Mouse (Mus musculus): ENCODE data around the gene Tmem169. TPM values are rescaled to one million over a fixed set of nuclear protein-coding genes. Genes with fewer than 3 reads are reported as not detected.
"Not testable (repeated sequence)": the region's sequence is repeated elsewhere in the genome, so short reads cannot be mapped to it uniquely, and the experiment has no call there.

Tmem169 gene
- total and polyA plus RNA-seq, 2 experiments from 2014 or later = 35.2 to 38.8 TPM

- H3K9me3 ChIP-seq (ENCODE audit: low read length) = no peaks in the 10 kb centered on the region
- no peaks in the 10 kb centered on the region for H3K27me3 ChIP-seq (ENCODE audit: insufficient read depth, low read length)
- WGBS = under 1% methylated on average over 47 of the region's 47 CpGs
- no peaks in the 10 kb centered on the region for H3K4me1 ChIP-seq (ENCODE audit: insufficient read depth)
- peak; percentile 23; the same call in 1 of the 2 replicates for TF ChIP-seq CTCF (IDR thresholded peaks at IDR 0.05; ENCODE audit: low read depth)
- peak overlapping the region; percentile 94 for H3K9ac ChIP-seq
- peak overlapping the region; percentile 48 for H3K4me3 ChIP-seq (ENCODE audit: low read depth, low read length)
- no peaks in the 10 kb centered on the region for H3K36me3 ChIP-seq (ENCODE audit: insufficient read depth)
- DNase-seq (peak; percentile 97), ATAC-seq (peak; percentile 96)
- peak overlapping the region; percentile 97 for H3K27ac ChIP-seq (ENCODE audit: low read depth, low read length)
- H3K4me2 ChIP-seq (ENCODE audit: low read depth) = peak overlapping the region; percentile 70
Measured at GRCm38 (mm10) chr1:72243656-72244316, 40.4 kb upstream of the Tmem169 start.

- Histone ChIP-seq H3K4me3 (ENCODE audit: low read depth, low read length) (peak overlapping the region; percentile 48), H3K9ac (peak overlapping the region; percentile 94), H3K27me3 (ENCODE audit: insufficient read depth, low read length) (no peaks in the 10 kb centered on the region), H3K9me3 (ENCODE audit: low read length) (no peaks in the 10 kb centered on the region), H3K4me2 (ENCODE audit: low read depth) (peak overlapping the region; percentile 70; the same call in 1 of the 2 replicates), H3K27ac (ENCODE audit: low read depth, low read length) (peak overlapping the region; percentile 97; the same call in 1 of the 2 replicates), H3K4me1 (ENCODE audit: insufficient read depth) (no peaks in the 10 kb centered on the region), H3K36me3 (ENCODE audit: insufficient read depth) (no peaks in the 10 kb centered on the region)
- ATAC-seq (peak; percentile 80; the same call in 1 of the 2 replicates), DNase-seq (peak; percentile 62)
- WGBS = 1% methylated on average over 12 of the region's 12 CpGs
- no peak for TF ChIP-seq CTCF (IDR thresholded peaks at IDR 0.05; ENCODE audit: low read depth)
Measured at GRCm38 (mm10) chr1:72244317-72245036, 39.7 kb upstream of the Tmem169 start.

GRCm38 (mm10) chr1:72248226-72248737 is 35.9 kb upstream of the Tmem169 start:
- not testable (repeated sequence) for ATAC-seq; H3K27ac ChIP-seq (ENCODE audit: low read depth, low read length); H3K9me3 ChIP-seq (ENCODE audit: low read length); H3K4me3 ChIP-seq (ENCODE audit: low read depth, low read length); H3K27me3 ChIP-seq (ENCODE audit: insufficient read depth, low read length); H3K9ac ChIP-seq; H3K4me1 ChIP-seq (ENCODE audit: insufficient read depth); H3K36me3 ChIP-seq (ENCODE audit: insufficient read depth); DNase-seq; H3K4me2 ChIP-seq (ENCODE audit: low read depth)
- 38% methylated on average over 9 of the region's 9 CpGs for WGBS

- H3K27me3 ChIP-seq (ENCODE audit: insufficient read depth, low read length) = no peaks in the 10 kb centered on the region
- no peak for TF ChIP-seq CTCF (IDR thresholded peaks at IDR 0.05; ENCODE audit: low read depth)
- H3K4me1 ChIP-seq (ENCODE audit: insufficient read depth) = peaks cover 9% of the 10 kb centered on the region; the same call in 1 of the 2 replicates
- WGBS = 73% methylated on average over 1 of the region's 1 CpGs
- no peak for DNase-seq
- no peak for ATAC-seq
- no peak overlapping the region for H3K9ac ChIP-seq
- H3K4me2 ChIP-seq (ENCODE audit: low read depth) = no peak overlapping the region
- no peak overlapping the region for H3K27ac ChIP-seq (ENCODE audit: low read depth, low read length)
- no peaks in the 10 kb centered on the region for H3K36me3 ChIP-seq (ENCODE audit: insufficient read depth)
- H3K4me3 ChIP-seq (ENCODE audit: low read depth, low read length) = no peak overlapping the region
- H3K9me3 ChIP-seq (ENCODE audit: low read length) = no peaks in the 10 kb centered on the region
Measured at GRCm38 (mm10) chr1:72251806-72252205, 32.4 kb upstream of the Tmem169 start.

- peak overlapping the region; percentile 67 for H3K9ac ChIP-seq
- H3K9me3 ChIP-seq (ENCODE audit: low read length) = no peaks in the 10 kb centered on the region
- no peak for TF ChIP-seq CTCF (IDR thresholded peaks at IDR 0.05; ENCODE audit: low read depth)
- peak overlapping the region; percentile 40 for H3K4me3 ChIP-seq (ENCODE audit: low read depth, low read length)
- peak; percentile 30 for ATAC-seq
- peak overlapping the region; percentile 85 for H3K27ac ChIP-seq (ENCODE audit: low read depth, low read length)
- no peaks in the 10 kb centered on the region for H3K27me3 ChIP-seq (ENCODE audit: insufficient read depth, low read length)
- peak overlapping the region; percentile 59 for H3K4me2 ChIP-seq (ENCODE audit: low read depth)
- H3K4me1 ChIP-seq (ENCODE audit: insufficient read depth) = peaks cover 9% of the 10 kb centered on the region; the same call in 1 of the 2 replicates
- peak; percentile 77 for DNase-seq
- H3K36me3 ChIP-seq (ENCODE audit: insufficient read depth) = no peaks in the 10 kb centered on the region
- WGBS = 29% methylated on average over 11 of the region's 11 CpGs
Measured at GRCm38 (mm10) chr1:72253881-72254491, 30.2 kb upstream of the Tmem169 start.

- ATAC-seq = peak; percentile 90
- Histone ChIP-seq H3K27ac (ENCODE audit: low read depth, low read length) (peak overlapping the region; percentile 85), H3K4me3 (ENCODE audit: low read depth, low read length) (peak overlapping the region; percentile 40), H3K9ac (peak overlapping the region; percentile 67), H3K4me2 (ENCODE audit: low read depth) (peak overlapping the region; percentile 59), H3K4me1 (ENCODE audit: insufficient read depth) (peaks cover 9% of the 10 kb centered on the region; the same call in 1 of the 2 replicates), H3K9me3 (ENCODE audit: low read length) (no peaks in the 10 kb centered on the region), H3K36me3 (ENCODE audit: insufficient read depth) (no peaks in the 10 kb centered on the region), H3K27me3 (ENCODE audit: insufficient read depth, low read length) (no peaks in the 10 kb centered on the region)
- DNase-seq = peak; percentile 94
- TF ChIP-seq CTCF (IDR thresholded peaks at IDR 0.05; ENCODE audit: low read depth) = peak; percentile 45; the same call in 1 of the 2 replicates
- WGBS = 4% methylated on average over 35 of the region's 35 CpGs
Measured at GRCm38 (mm10) chr1:72254545-72255061, 29.6 kb upstream of the Tmem169 start.
